Mouse (Mus musculus) cerebellum, postnatal 4 days (tissue): ENCODE results near the gene Tgfb2.

Source experiments
- DNase-seq, 2 experiments: peaks; one replicate each; pipeline ENCODE4 v3.0.0; 2022; ENCODE audit warnings: low spot score in 2 of 2, mixed read lengths in 1 of 2

Gene Tgfb2

DNA sequence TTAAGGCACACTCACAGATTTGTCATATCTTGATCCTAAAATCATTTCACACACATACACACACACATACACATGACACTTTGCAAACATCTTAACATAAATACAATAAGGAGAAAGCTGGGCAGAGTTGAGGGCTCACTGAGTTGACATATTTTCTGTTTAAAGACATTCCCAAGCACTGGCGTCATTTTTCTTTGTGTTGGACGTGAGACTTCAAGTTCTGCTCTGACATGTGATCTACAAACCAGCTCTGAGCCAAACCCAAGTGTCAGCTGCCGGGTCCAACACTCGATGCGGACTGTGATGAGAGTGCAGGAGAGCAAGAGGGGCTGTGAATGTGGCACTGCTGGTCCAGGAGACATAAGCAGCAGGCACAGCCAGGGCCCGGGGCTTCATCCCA, 123.7 kb downstream of the Tgfb2 start:
- DNase-seq: no peak

DNA sequence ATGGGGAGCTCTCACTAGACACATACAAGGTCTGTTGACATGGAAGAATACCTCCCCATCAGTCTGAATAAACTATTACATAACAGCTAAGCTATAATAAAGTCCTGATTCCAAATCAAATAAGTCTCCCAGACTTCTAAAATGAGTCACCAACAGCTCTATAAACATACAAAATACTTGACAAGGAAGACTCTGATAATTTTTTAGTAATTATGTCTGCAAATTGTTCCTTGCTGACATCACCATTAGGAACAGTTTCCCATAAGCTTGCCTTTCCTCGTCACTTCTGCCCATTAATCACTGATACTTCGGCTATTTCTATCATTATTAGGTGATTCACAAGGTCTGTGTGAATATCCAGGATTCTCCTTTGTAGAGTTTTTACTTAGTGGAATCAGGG, 124.1 kb downstream of the Tgfb2 start:
- no peak for DNase-seq

DNA sequence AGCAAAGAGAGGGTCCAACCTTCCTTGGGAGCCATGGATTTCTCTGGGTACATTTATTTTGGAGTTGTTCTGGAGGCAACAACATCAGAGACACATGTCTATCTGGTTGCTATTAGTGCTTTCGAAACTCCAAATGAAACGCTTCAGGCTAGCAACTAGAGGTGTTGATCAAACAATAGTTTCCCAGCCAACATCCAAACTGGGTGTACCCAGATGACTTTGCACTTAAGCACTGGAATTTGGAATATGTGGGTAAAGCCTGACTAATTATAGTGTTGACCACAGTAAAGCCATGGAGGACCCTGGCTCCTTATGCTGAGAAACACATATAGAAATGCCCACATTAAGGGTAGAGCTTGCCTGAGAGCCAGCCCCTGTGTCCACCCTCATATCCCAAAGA, 124.7 kb downstream of the Tgfb2 start:
- DNase-seq: no peak

- DNase-seq: no peak
These were observed 128.5 kb downstream of the Tgfb2 start for GRCm38 (mm10) chr1:186577302-186577701.

DNA sequence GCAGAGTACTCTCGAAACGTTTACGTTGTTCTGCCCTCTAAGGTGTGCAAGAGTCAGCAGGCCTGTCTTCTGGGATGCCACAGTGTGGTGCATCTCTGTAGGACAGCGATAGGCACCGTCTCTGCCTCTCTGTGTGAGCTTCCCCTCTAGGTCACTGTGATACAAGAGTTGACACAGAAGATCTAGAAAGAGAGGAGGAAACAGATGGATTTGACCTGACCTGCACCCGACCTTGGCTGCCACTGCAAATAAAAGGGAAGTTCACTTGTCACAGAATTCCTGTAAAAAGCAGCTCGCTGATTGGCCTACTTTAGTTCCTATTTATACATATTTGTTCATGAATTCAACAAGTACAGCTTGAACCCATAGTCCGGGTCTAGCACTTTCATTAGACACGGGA, 130.2 kb downstream of the Tgfb2 start:
- no peak for DNase-seq

GRCm38 (mm10) chr1:186575074-186575473, 130.7 kb downstream of the Tgfb2 start:
- no peak for DNase-seq
